Mouse (Mus musculus): ENCODE measurements around the gene Ilf3.

DNA sequence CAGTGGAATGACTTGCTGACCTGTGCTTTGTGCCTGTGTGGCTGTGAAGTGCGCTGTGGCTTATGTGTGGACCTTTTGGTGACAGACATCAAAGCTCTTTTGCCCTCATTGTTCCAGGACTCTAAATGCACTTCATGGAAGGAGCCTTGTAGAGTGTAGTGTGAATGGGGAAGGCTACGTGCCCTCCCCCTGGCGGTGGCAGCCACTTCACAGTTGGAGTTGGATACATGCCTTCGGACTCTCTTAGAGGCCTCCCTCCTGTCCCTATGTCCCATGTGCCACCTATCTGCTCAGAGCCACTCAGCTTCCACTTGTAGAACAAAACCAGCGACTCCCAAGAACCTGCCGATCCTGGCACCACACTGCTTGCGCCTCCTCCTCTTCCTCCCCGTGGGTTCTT lies 66.1 kb downstream of the Ilf3 start:
- TF ChIP-seq CTCF (IDR thresholded peaks at IDR 0.05; ENCODE audit: borderline replicate concordance, control insufficient read depth, extremely low read depth, insufficient read depth, low read length, poor library complexity) (no peak), POLR2A (IDR thresholded peaks at IDR 0.05; ENCODE audit: control insufficient read depth, extremely low read depth, insufficient read depth, low read length, poor library complexity) (no peak)

All from thymus, adult 2 months (tissue).